ENCODE assay signal across 8 mouse cellular contexts in genomic region chr19:6663391-6663790, GRCm38 (mm10).
DNase-seq lines count a peak whose midpoint lies in the region; ATAC-seq and TF ChIP-seq lines count a peak whose summit lies in the region.

No protein-coding gene starts in this region.

- no peak overlapping the region for H3K9ac ChIP-seq in kidney, embryonic 14.5 days (ENCODE audit: low read depth, low read length)
- H3K9ac ChIP-seq in limb, embryonic 14.5 days (ENCODE audit: low read depth, low read length, severe bottlenecking) = no peak overlapping the region
- no peak overlapping the region for H3K9ac ChIP-seq in stomach, embryonic 15.5 days

- peaks cover 24% of the 10 kb centered on the region for H3K4me1 ChIP-seq in embryonic facial prominence, embryonic 10.5 days
- no peaks in the 10 kb centered on the region for H3K4me1 ChIP-seq in kidney, embryonic 14.5 days (ENCODE audit: control insufficient read depth, insufficient read depth, low read length)
- H3K4me1 ChIP-seq in limb, embryonic 14.5 days (ENCODE audit: control insufficient read depth, insufficient read depth, low read length) = no peaks in the 10 kb centered on the region
- no peaks in the 10 kb centered on the region for H3K4me1 ChIP-seq in stomach, embryonic 15.5 days

- no peak overlapping the region for H3K27ac ChIP-seq in embryonic facial prominence, embryonic 10.5 days (replicated peaks)
- no peak overlapping the region for H3K27ac ChIP-seq in kidney, embryonic 14.5 days (ENCODE audit: low read depth, low read length)
- H3K27ac ChIP-seq in limb, embryonic 14.5 days (replicated peaks; ENCODE audit: low read depth, low read length) = no peak overlapping the region
- no peak overlapping the region for H3K27ac ChIP-seq in stomach, embryonic 15.5 days

- ATAC-seq in granulocyte monocyte progenitor cell, adult 5-6 weeks (replicated peaks; ENCODE audit: poor library complexity, severe bottlenecking) = peak; percentile 47
- peak; percentile 79; the same call in 1 of the 2 replicates for ATAC-seq in kidney, embryonic 14.5 days (ENCODE audit: low FRiP score, low TSS enrichment)
- ATAC-seq in limb, embryonic 14.5 days (ENCODE audit: low FRiP score, low read depth) = peak; percentile 77
- ATAC-seq in stomach, embryonic 15.5 days (ENCODE audit: insufficient read depth, low FRiP score, low read depth) = no peak

- H3K36me3 ChIP-seq in embryonic facial prominence, embryonic 10.5 days (replicated peaks) = no peaks in the 10 kb centered on the region
- H3K36me3 ChIP-seq in kidney, embryonic 14.5 days (ENCODE audit: control insufficient read depth, insufficient read depth, low read length) = no peaks in the 10 kb centered on the region
- H3K36me3 ChIP-seq in limb, embryonic 14.5 days (ENCODE audit: control insufficient read depth, insufficient read depth, low read length) = no peaks in the 10 kb centered on the region
- no peaks in the 10 kb centered on the region for H3K36me3 ChIP-seq in stomach, embryonic 15.5 days

- 3% methylated on average over 10 of the region's 10 CpGs for WGBS in embryonic facial prominence, embryonic 10.5 days
- WGBS in kidney, embryonic 14.5 days = 4% methylated on average over 10 of the region's 10 CpGs
- 2% methylated on average over 10 of the region's 10 CpGs for WGBS in limb, embryonic 14.5 days
- WGBS in stomach, embryonic 15.5 days = under 1% methylated on average over 10 of the region's 10 CpGs

- DNase-seq in 3134 (ENCODE audit: extremely low read depth, insufficient read length, low spot score) = peak; percentile 21
- DNase-seq in adrenal gland, postnatal 14 days = peak; percentile 94
- peak; percentile 87 for DNase-seq in embryonic facial prominence, embryonic 10.5 days (ENCODE audit: low spot score)
- DNase-seq in limb, embryonic 14.5 days (ENCODE audit: low spot score) = peak; percentile 82
- DNase-seq in neural tube, embryonic 10.5 days (ENCODE audit: extremely low spot score, low spot score) = peak; percentile 84

- peaks cover 15% of the 10 kb centered on the region; the same call in 1 of the 2 replicates for H3K27me3 ChIP-seq in embryonic facial prominence, embryonic 10.5 days (replicated peaks; ENCODE audit: low read depth, poor library complexity, severe bottlenecking)
- no peaks in the 10 kb centered on the region for H3K27me3 ChIP-seq in kidney, embryonic 14.5 days (ENCODE audit: control insufficient read depth, insufficient read depth, low read length)
- H3K27me3 ChIP-seq in limb, embryonic 14.5 days (ENCODE audit: control insufficient read depth, insufficient read depth, low read length) = no peaks in the 10 kb centered on the region
- H3K27me3 ChIP-seq in stomach, embryonic 15.5 days (replicated peaks) = no peaks in the 10 kb centered on the region

- no peak overlapping the region for H3K4me3 ChIP-seq in embryonic facial prominence, embryonic 10.5 days
- H3K4me3 ChIP-seq in kidney, embryonic 14.5 days (ENCODE audit: low read length) = no peak overlapping the region
- H3K4me3 ChIP-seq in limb, embryonic 14.5 days (replicated peaks; ENCODE audit: low read length) = no peak overlapping the region
- H3K4me3 ChIP-seq in stomach, embryonic 15.5 days (replicated peaks) = no peak overlapping the region

- H3K4me2 ChIP-seq in kidney, embryonic 14.5 days (replicated peaks; ENCODE audit: low read depth, low read length) = no peak overlapping the region
- no peak overlapping the region for H3K4me2 ChIP-seq in limb, embryonic 14.5 days (replicated peaks; ENCODE audit: low read depth, low read length, severe bottlenecking)
- H3K4me2 ChIP-seq in stomach, embryonic 15.5 days = peak overlapping the region; percentile 20; the same call in 1 of the 2 replicates

- no peaks in the 10 kb centered on the region for H3K9me3 ChIP-seq in embryonic facial prominence, embryonic 10.5 days
- no peaks in the 10 kb centered on the region for H3K9me3 ChIP-seq in kidney, embryonic 14.5 days (ENCODE audit: control insufficient read depth, low read length)
- H3K9me3 ChIP-seq in limb, embryonic 14.5 days (ENCODE audit: control insufficient read depth, low read length) = no peaks in the 10 kb centered on the region
- no peaks in the 10 kb centered on the region for H3K9me3 ChIP-seq in stomach, embryonic 15.5 days

- TF ChIP-seq POLR2A in limb, embryonic 14.5 days (IDR thresholded peaks at IDR 0.05; ENCODE audit: borderline replicate concordance, extremely low read depth, insufficient read depth, insufficient read length) = no peak

Comparison
In these comparisons a context has a peak if more than half of its experiments do, and no peak if none do; other contexts are left out.
1. DNase-seq: peak in every context shown above with its lines; median percentile 94 in adrenal gland, postnatal 14 days; 87 in embryonic facial prominence, embryonic 10.5 days; 84 in neural tube, embryonic 10.5 days; 82 in limb, embryonic 14.5 days; 21 in 3134.